Mouse (Mus musculus) frontal cortex, adult (tissue): ENCODE data around the gene Col8a2.
A peak's percentile ranks its signal among the peaks of the same experiment; 100 is the strongest.

Experiments
- ATAC-seq: cut with Nextera tagmentation; 2 replicates; pipeline ENCODE4 v1.9.2; 2017; ENCODE audit warnings: mild to moderate bottlenecking, moderate library complexity, mixed read lengths; ENCODE audit not compliant: low TSS enrichment

The Col8a2 gene

DNA sequence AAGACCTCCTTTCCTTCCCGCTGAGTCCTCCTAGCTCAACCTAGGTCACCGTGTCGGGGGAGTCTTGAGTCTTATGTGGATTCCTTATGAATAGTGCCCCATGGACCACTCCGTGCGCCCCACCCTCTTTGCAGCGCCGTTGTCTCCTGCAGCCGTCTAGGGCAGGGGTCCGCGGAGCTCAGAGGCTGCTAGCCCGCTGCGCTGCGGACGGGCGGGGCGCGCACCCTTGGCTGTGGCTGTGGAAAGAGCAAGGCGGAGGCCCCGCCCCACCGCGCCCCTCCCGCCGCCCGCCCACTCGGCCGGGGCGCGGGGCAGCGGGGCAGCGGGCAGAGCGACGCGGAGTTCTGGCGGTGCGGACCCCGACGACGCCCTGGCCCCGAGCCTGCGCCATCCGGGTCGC is at the start of gene Col8a2:
Gene Col8a2, plus strand, starts transcription at position 302 of the 400 bp plus-strand sequence.
- no peak for ATAC-seq

DNA sequence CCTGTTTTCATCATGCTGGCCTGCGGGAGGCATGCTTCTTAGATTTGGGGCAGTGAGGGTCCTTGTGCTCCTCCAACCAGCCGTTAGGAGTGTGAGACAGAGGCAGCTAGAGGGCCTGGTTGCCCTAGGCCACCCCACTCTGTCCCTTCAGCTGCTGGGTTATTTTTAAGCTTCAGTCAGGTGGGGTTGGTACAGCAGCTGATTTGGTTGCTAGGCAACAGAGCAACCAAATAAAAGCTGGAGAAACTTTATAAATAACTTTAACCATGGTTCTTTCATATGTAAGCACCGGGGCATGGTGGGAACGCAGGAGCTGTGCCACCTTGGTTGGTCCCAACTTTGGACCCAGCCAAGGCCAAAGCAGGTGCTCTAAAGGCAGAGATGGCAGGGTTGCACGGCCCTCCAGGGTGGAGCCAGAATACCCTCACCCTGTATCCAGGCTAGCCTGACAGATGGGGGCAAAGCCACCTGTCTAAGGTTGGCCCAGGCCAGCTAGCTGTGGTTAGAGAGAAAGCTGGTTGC is 48.8 kb upstream of the Col8a2 start:
- ATAC-seq, result peak; percentile 43

DNA sequence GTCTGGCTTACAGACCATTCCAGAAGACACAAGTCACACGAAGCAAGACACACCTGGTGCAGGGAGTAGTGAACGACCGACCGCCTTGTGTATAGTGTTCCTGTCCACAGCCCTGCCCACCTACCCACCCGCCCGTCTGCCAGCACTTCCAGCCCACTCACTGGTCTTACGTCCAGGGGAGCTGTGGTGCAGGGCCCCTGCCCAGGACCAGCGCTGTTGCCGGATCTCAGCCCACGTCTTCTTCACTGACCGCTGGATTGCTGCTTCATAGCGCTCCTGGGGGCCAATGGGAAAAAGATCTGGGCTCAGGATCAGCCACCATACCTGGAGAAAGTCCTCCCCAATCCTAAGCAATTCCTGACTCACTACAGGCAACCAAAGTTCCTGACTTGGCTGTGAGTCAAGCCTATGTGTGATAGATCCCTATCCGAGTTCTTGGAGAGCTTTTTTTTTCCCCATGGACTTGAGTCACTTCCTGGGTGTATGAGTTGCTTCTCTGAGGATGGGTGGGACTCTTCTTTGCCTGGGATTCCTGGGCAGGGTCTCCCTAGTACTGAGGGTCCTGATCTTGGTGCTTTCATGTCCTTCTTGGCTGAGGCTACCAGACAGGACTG is 46.6 kb upstream of the Col8a2 start:
- ATAC-seq, result no peak

DNA sequence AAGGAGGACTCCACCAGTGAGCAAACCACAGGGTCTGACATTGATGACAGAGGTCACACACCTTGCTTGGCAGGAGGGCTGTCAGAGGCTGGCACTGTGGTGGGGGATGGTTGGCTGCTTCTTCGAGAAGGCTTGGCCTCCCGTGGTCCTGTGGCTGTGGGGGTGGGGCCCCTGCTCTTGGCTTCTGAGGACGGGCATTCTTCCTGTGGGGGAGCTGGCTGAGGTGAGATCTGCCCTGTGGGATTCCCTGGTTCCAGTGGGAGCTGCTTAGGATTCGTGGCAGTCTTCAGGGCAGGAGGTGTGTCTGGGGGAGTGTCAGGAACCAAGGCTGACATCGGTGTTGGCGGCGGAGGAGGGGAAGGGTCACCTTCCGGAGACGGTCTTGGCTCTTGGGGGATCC is 44.6 kb upstream of the Col8a2 start:
- no peak for ATAC-seq

DNA sequence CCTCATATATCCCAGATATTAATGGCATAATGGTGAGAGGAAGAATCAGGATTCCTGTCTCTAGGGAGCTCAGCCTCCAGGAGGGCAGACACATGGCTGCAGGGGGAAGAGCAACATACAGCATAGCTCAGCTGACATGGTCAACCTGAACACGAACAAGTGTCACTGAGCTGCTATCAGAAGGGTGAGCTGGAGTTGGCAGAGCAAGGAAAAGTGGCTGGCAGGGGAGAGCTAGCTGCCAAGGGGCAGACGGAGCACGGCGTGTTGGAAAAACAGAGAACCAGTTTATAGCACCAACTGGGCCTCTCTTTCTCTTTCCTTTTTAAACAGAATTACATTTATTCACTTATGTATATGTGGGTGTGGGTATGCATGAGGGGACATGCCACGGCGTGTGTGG is 44.1 kb upstream of the Col8a2 start:
- ATAC-seq, result no peak

DNA sequence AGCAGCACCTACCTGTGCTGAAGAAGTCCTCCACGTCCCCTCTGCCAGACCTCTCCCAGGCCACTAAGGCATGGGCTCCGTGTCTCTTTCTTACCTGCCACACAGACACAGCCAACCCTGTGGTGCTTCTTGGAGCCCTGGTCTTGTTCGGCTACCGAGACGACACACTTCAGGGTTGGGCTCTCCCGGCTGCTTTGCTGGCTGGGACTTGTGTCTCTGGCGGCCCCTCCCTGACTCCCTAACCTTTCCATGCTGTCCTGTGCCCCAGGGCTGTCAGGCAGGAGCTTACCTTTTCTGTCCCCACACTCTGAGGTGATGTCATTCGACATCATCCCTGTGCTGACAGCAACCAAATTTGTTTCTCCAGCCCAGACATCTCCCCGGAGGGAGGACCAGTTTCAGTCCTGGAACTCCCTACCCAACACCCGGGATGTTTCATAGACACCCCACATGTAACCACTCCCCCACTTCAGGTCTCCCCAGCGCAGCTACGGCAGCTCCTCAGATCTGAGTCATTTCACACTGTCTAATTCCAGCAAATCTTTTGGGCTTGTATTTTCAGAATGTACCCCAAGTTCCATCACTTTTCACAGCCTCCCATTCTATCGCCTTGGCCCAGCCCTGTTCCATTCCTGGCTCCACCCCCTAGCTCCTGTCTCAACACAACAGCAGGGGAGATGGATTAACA is 40.2 kb upstream of the Col8a2 start:
- peak; percentile 84 for ATAC-seq

DNA sequence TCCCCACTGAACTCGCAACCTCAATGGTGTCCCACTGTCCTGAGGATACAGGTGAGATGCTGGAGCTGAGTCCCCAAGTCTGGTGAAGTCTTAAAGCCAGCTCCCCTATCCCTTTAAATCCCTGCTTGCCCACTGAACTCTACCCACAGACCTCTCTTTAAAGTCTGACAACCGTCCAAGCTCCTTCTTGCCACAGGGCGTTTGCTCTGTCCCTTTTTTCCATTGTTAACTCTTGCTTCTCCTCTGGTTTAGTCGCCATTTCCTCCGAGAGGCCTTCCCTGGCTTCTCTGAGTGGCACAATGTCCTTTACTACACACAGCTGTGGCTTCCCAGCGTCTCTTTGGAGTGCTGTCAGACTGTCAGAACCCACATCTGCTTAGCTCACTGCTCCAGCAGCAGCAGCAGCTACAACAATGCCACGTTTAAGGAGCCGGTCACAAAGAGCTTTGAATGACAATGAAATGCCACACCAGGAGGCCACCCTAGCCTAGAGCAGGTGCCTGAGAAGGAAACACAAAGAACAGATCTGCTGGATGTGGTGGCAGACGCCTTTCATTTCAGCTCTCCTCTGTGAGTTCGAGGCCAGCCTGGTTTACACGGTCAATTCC is 38.2 kb upstream of the Col8a2 start:
- ATAC-seq, result no peak

DNA sequence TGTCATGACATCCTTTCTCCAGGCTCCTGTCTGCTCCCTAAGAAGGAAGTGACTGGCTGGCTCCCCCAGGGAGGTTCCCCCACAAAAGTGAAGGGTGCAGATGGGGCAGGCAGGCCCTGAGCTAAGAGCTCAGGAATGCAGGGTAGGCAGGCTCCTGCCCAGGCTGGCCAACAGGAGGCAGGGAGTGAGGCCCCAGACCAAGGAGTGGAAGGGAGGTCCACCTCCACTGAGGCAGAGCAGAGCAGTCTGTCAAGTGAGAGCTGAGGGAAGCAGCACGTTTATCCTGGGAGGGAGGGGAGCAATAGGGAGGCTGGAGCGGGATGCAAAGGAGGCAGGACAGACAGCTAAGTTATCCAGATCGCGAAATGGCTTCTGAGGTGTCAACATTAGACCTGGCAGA is 35.9 kb upstream of the Col8a2 start:
- ATAC-seq, result no peak

DNA sequence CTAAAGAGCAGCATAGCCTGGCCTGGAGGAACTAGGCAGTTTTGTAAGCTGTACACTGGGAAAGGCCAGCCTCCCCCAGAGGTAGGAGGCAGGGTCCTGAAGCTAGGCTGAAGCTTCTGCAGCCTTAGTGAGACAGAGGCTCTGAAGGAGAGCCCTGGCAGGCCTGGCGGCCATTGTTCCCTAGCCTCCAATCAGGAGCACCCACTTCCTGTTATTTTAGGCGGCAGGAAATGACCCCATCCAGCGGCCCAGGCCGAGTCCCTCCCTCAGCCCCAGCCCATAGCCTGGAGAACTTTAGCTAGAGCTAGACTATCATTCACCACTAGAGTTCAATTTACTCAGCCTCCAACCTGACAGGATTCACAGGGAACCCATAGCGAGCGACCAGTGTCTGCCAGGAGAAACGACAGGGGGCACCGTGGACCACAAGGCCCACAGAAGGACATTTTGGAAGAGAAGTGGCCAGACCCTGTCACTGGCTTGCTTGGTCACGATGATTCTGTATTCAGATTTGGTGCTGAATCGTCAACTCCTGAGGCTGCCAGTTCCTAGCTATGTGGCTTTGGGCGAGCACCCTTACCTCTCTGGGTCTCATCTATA is 34.8 kb upstream of the Col8a2 start:
- no peak for ATAC-seq

DNA sequence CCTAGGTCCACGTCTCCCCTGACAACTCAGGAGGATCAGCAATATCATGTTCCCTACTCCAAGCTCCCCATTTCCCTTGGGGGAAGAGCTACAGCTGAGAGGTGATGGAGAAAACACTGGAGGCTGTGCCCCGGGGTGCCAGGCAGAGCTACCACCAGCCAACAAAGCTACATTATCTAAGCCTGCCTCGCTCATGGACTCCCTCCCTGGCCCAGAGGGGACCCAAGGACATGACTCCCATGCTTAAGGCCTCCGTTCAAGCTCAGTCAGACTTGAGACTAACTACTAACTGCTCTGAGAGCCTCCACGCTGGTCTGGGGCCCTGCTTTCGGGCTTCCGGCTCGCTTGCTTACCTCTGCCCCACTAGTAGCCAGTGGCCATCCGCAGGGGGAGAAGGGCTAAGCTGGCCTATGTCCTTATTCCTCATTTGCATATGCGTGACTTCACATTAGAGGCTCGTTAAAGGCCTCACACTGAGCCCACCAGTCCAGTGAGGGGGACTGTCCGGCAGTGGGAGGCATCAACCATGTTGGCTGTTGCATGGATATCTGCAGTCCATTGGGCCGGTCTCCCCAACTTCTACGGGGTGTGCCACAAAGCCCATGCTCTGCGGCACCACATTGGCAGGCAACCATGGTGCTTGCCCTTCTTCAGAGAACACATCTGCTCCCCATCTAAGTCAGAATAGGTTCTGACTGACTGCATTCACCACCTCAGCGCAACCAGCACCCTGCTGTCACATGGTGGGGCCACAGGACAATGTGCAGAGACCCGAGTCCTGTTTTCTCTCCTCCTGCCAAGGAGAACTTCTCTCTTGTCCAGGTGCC is 34.0 kb upstream of the Col8a2 start:
- ATAC-seq, result no peak

DNA sequence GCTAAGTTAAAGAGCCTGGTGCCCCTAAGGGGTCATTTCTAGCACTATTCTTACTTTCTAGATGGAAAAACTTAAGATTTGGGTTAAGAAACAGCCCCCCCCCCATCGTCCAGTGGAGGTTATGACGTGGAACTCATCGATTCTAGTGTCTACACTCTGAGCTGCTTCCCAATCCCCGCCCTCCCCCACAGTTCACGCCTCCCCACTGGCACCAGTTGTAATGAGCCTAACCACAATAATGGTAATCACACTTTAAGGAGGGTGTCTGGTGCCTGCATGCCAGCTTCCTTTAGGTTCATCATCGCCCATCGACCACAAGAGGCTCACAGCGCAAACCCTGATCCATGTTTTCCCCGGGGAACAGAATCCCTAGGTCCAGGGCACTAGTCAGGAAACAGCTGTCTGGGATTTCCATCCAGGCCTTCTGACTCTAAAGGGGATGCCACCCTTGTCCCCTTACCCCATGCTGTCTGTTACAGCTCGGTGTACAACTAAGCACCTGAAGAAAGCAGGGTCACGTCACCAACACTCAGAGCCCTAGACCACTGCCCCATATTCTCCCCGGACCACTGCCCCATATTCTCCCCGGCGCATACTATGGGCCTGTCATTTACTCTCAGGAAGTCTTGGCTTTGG is 32.8 kb upstream of the Col8a2 start:
- no peak for ATAC-seq

DNA sequence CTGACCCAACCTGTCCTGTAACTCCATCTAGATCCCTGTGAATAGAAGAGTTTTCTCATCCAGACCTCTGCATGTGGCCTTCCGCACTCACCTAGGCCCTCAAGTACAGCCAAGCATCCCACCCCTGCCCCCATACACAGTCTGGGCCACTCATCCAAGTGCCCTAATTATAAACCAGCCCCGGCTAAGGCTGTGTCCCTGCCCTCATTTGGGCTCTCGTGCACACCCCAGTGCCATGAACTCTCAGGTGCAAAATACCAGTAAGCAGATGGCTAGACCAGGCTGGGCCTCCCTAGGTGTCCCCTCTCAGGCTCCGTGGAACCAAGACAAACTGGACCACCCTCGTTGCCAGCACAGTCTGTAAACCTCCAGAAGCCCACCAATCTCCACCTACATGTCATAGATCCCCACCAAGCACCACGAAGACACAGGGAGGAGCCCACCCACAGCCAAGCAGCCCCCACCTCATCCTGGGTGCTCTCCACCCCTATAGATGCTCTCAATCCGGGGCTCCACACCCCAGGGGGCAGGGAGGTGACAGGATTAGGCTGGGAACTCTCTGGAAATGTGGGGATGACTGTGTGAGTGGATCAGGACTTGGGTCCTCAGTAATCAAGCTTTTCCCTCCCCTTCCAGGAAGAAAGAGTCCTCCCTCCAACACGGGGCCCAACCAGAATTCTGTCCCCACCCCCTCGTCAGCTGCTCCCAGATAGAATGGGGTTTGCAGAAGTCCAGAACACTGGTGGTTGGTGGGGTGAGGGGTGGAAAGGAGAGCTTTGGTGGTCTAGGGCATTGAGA is 32.1 kb upstream of the Col8a2 start:
- ATAC-seq, result peak; percentile 38

DNA sequence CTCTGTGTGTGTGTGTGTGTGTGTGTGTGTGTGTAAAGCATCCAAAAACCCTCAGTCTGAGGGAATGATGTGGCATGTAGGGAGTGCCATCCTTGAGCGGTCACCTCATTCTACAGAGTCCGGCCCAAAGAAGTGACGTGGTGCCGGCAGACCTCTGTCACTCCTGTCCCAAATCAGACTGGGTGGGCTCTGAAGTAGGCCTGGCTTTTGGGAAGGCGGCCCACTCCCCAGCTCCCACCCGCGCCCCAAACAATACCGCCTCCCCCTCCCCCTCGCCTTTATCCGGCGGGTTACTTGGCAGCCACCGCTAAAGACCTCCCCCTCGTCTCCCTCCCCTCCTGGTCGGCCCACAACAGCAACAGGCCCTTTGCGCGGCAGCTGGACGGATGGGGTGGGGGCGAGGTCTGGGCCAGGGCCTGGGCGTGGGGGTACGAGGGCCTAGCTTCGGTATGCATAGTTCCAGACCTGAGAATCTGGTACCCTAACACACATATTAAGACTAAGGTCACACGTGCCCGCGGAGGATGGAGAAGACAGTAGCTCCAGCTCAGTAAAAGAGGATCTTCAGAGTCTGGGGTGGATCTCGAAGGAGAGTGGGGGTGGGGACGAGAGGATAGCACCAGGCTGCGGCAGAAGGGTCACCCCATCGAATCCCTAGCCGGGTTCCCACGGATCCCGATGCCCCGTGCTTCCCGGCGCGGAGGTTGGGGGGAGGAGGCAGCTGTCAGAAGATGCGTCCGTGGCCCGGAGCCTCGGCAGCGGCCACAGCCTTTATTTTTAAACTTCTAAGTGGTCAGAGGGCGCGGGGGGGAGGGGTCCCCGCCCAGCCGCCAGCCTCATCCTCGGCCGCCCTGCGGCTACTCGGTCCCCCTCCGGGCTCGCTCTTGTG is 31.2 kb upstream of the Col8a2 start:
- ATAC-seq, result no peak; the same call in 1 of the 2 replicates

DNA sequence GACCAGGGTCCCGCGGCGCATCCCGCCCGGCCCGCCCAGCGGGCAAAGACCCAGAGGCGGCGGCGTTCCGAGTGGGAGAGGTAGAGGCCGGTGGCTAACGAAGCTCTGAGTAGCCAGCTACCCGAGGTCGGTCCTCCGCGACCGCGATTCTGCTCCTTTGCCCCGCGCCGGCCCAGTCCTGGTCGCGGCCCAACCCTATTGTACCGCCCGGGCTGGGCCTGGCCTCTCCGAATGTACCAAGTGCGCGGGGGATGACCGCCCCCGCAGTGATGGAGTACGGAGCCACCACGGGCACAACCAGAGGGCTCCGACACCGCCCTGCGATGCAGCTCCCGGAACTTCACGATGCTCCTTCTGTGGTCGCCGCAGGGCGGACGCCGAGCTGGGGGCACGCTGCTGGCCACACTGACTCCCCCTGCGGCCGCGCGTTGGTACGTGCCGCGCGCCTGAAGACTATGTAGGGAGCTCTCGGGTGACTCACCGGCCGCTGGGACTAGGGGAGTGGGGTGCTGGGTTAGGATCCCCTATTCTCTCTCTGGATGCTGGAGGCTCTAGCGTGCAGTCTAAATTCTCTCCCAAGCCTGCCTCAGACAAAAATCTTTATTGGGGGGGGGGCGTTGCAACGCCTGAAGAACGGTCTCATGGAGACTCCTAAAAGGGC is 30.3 kb upstream of the Col8a2 start, which contains the start of gene Map7d1:
Gene Map7d1, minus strand, starts transcription at position 213 of the 661 bp plus-strand sequence.
- peak; percentile 62 for ATAC-seq

DNA sequence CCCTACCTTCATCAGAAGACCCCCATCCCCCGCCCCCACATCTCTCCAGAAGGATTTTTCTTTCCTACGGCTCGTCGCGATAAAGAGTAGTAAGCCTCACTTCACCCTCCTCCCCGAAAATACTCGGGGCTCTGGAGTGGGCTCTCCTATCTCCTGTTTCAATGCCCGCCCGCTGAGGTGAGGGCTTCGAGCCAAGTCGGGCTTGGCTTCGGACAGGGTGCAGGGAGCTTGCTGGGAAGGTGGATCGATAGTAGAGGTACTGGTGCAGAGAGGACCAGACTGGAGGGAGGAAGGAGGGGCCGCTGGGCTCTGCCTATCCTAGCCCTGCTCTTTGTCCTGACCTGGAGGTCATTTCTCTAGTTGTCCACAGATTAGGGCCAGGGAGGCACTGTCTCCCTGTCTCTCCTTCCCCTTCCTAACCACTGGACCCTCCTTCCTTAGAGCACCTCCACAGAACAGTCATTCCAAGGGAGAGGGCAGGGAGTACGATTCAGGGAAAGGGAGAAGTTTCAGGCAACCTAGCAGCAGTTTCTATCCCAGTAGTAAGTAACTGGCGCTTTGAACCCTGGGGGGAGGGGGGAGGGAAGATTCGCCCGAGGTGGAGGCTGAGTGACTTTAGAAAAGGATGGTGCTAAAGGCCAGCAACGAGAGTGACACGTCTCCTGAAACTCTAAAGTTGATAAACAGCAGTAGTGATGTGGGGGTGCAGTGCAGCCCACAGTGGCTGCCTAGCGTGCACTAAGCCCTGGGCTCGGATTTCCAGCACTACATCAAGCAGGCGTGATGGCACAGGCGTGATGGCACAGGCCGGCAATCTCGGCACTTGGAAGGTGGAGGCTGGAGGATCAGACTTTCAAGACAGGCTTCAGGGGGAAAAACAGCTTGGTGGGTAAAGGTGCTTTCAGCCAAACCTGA is 29.4 kb upstream of the Col8a2 start:
- no peak for ATAC-seq

DNA sequence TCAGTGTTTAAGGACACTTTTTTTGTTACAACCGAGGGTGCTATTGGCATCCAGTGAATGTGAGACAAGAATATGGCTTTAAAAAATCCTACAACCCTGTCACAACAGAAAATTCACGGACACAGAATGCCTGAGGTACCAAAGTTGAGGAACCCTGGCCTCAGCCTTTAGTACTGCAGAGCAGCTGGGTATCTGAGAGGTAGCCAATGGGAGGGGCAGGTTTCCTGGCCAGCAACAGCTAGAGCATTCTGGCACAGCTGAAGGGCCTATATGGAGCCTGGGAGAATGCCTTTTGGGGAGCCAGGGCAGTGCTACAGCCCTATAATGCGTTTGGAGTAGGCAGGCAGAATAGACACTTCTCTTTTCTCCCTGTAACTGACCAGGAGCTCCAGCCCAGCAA is 27.5 kb upstream of the Col8a2 start:
- ATAC-seq, result no peak

DNA sequence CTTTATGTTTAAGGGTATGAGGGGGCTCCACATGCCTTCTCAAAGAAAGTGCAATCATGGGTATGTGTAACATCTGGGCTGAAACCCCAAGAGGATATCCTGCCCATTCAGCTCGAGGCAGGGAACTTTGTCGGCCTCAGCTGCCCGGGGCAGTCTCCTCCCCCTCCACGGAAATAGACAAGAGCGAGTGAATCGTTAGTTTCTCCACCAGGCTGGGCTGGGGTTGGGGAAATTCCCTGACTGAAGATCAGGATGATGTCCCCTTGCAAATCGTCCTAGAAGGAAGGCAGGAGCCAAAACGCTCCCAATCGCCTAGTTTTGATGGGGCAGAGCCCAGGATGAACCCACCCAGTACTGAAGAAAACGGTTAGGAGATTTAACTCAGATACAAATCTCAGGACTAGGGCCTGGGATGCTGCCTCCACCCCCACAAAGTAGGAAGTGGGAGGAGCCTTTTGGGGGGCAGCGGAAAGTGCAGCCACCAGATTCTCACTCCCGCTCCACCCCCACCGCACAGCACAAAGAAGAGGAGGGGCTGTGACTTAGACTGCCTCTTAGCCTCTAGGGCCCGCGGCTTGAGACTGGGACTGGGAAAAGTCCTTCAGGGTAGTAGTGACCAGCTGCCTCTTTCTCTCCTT is 27.0 kb upstream of the Col8a2 start:
- no peak for ATAC-seq
